8 mouse cellular contexts compared by ENCODE assay signal in genomic region chr19:5913007-5913719, GRCm38 (mm10). TPM values are rescaled to one million over a fixed set of nuclear protein-coding genes. Genes with fewer than 3 reads are reported as not detected.
A peak's percentile ranks its signal among the peaks of the same experiment; 100 is the strongest.
DNase-seq lines count a peak whose midpoint lies in the region; ATAC-seq lines count a peak whose summit lies in the region.

TSS of gene Dpf2 (minus strand) at chr19:5913010.

- 19% methylated on average over 13 of the region's 13 CpGs for WGBS in lung, embryonic 15.5 days
- WGBS in intestine, embryonic 15.5 days, result 17% methylated on average over 13 of the region's 13 CpGs

- peak within 1 kb of the TSS; percentile 99 for H3K9ac ChIP-seq in lung, embryonic 15.5 days
- peak within 1 kb of the TSS; percentile 97 for H3K9ac ChIP-seq in intestine, embryonic 15.5 days

- H3K36me3 ChIP-seq in lung, embryonic 15.5 days, result peaks cover 18% of the 10 kb centered on the region
- H3K36me3 ChIP-seq in intestine, embryonic 15.5 days, result peaks cover 13% of the 10 kb centered on the region; the same call in 1 of the 2 replicates
- H3K36me3 ChIP-seq in megakaryocyte, embryonic 14.5 days (replicated peaks; ENCODE audit: low read length), result peaks cover 49% of the 10 kb centered on the region

- DNase-seq in lung, postnatal 14 days, result no peak
- no peak for DNase-seq in adrenal gland, postnatal 4 days (ENCODE audit: low spot score in 2 of 2)
- DNase-seq in gastrocnemius, postnatal 14 days, result no peak
- DNase-seq in cerebellum, postnatal 4 days (ENCODE audit: low spot score in 2 of 2), result no peak

- peak within 1 kb of the TSS; percentile 90 for H3K4me3 ChIP-seq in lung, embryonic 15.5 days
- peak within 1 kb of the TSS; percentile 97 for H3K4me3 ChIP-seq in intestine, embryonic 15.5 days (replicated peaks)
- H3K4me3 ChIP-seq in megakaryocyte, embryonic 14.5 days (replicated peaks), result peak within 1 kb of the TSS; percentile 98

- H3K4me2 ChIP-seq in lung, embryonic 15.5 days, result peak within 1 kb of the TSS; percentile 74
- peak within 1 kb of the TSS; percentile 76 for H3K4me2 ChIP-seq in intestine, embryonic 15.5 days (replicated peaks)

- intact Hi-C loops in gastrocnemius, postnatal 14 days (cut with DNase I; ENCODE audit: low total_unique reads), result loop anchor here (10.0 kb wide), 1 partner anchor 102 kb away; the partner anchor contains the start of gene Capn1

- no peak; the same call in 1 of the 2 replicates for ATAC-seq in lung, embryonic 15.5 days (ENCODE audit: borderline replicate concordance, extremely low read depth, low FRiP score, low TSS enrichment)
- peak; percentile 77 for ATAC-seq in intestine, embryonic 15.5 days
- ATAC-seq in cerebellum, adult (ENCODE audit: insufficient number of reproducible peaks, low FRiP score, low TSS enrichment), result no peak

- no peaks in the 10 kb centered on the region for H3K27me3 ChIP-seq in lung, embryonic 15.5 days
- H3K27me3 ChIP-seq in intestine, embryonic 15.5 days (replicated peaks), result no peaks in the 10 kb centered on the region
- H3K27me3 ChIP-seq in megakaryocyte, embryonic 14.5 days (replicated peaks), result no peaks in the 10 kb centered on the region

- peak within 1 kb of the TSS; percentile 84 for H3K27ac ChIP-seq in lung, embryonic 15.5 days
- H3K27ac ChIP-seq in intestine, embryonic 15.5 days, result peak within 1 kb of the TSS; percentile 81

- H3K4me1 ChIP-seq in lung, embryonic 15.5 days, result peaks cover 28% of the 10 kb centered on the region
- H3K4me1 ChIP-seq in intestine, embryonic 15.5 days (replicated peaks), result peaks cover 23% of the 10 kb centered on the region
- peaks cover 76% of the 10 kb centered on the region for H3K4me1 ChIP-seq in megakaryocyte, embryonic 14.5 days

- H3K9me3 ChIP-seq in lung, embryonic 15.5 days, result no peaks in the 10 kb centered on the region
- no peaks in the 10 kb centered on the region for H3K9me3 ChIP-seq in intestine, embryonic 15.5 days
- H3K9me3 ChIP-seq in megakaryocyte, embryonic 14.5 days, result no peaks in the 10 kb centered on the region

RNA-seq across cellular contexts. Expression of gene Dpf2, which starts in this region (rescaled TPM):
- 142 and 147 TPM in 2 replicates for polyA plus RNA-seq in lung, embryonic 15.5 days (2015; fragmentation: Nextera tagmentation; extraction: Ambion mirVana)
- total RNA-seq in adrenal gland, postnatal 4 days (2021), result 100 to 1,000 TPM; 158 to 169 TPM
- 10 to 100 TPM; 71.9 to 78.2 TPM for total RNA-seq in gastrocnemius, postnatal 14 days (2021)
- 109 and 118 TPM in 2 replicates for polyA plus RNA-seq in intestine, embryonic 15.5 days (2015; fragmentation: Nextera tagmentation; extraction: Ambion mirVana)
- 23.0 and 44.7 TPM in 2 replicates for polyA plus RNA-seq in megakaryocyte, embryonic 14.5 days (2012; ENCODE audit: insufficient read depth, low replicate concordance)
